8 mouse cellular contexts compared by ENCODE assay signal in the genomic region with DNA sequence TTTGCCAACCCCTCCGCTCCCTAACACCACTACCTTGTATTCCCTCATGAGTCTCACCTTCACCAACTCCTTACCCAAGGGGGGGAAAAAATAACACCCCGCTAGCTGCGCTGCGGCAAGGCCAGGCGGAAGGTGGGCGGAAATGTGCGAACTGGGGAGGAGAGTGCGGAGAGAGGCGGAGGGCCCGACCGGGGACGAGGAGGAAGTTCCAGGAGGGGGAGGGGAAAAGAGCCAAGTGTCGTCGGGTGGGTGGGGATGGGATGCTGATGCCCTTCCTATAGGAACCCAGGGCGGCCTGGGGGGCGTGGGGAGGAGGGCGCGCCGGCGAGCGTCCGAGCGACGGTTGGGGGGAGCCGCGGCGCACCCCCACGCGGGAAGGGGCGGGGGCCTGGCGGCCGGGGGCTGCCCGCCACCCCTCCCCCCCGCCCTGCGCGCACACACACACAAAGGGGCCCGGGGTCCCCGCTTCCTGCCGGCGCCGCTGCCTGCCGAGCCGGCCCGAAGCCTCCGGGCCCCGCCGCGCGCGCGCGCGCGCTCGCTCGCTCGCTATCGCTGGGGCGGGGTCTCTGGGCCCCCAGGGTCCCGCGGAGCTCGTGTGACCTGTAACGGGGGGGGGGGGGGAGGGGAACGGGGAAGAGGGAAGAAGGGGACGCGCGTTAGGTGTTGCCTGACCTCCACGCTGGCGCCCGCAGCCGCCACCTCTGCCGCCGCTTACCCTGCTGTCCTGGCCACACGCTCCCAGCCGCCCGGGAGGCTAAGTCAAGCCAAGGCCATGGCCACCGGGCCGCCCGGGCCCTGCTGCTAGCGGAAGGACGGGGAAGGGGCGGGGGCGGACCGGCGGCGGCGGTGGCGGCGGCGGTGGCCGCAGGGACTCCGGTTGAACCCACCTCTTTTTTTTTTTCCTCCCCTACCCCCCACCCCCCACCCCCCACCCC. TPM values are rescaled to one million over a fixed set of nuclear protein-coding genes. Genes with fewer than 3 reads are reported as not detected.
DNase-seq lines count a peak whose midpoint lies in the region; ATAC-seq and TF ChIP-seq lines count a peak whose summit lies in the region.

Gene Rap2c, minus strand, starts transcription at position 168 of the 935 bp plus-strand sequence.

- peak within 1 kb of the TSS; percentile 88 for H3K9ac ChIP-seq in embryonic facial prominence, embryonic 14.5 days (ENCODE audit: low read depth, low read length)
- H3K9ac ChIP-seq in kidney, embryonic 14.5 days (ENCODE audit: low read depth, low read length) = peak within 1 kb of the TSS; percentile 78
- H3K9ac ChIP-seq in midbrain, postnatal 0 days (replicated peaks; ENCODE audit: low read length, poor library complexity, severe bottlenecking) = peak within 1 kb of the TSS; percentile 84

- peak; percentile 85 for DNase-seq in CD4-positive helper T cell, adult 2 months (ENCODE audit: low read depth, low spot score)
- peak; percentile 19 to 33 for DNase-seq in adrenal gland, postnatal 4 days (ENCODE audit: low spot score in 2 of 2)
- DNase-seq in embryonic facial prominence, embryonic 14.5 days (ENCODE audit: low spot score) = peak; percentile 92
- DNase-seq in heart, embryonic 10.5 days (ENCODE audit: low spot score) = peak; percentile 90
- peak; percentile 79 for DNase-seq in liver
- peak; percentile 72 for DNase-seq in midbrain, postnatal 0 days (ENCODE audit: low spot score)
- DNase-seq in spleen, postnatal 4 days (ENCODE audit: low spot score in 2 of 2) = peak; percentile 63 to 79

- WGBS in embryonic facial prominence, embryonic 14.5 days = 26% methylated on average over 13 of the region's 92 CpGs
- WGBS in heart, embryonic 10.5 days = 23% methylated on average over 16 of the region's 92 CpGs
- 29% methylated on average over 29 of the region's 92 CpGs for WGBS in kidney, embryonic 14.5 days
- WGBS in midbrain, postnatal 0 days = 12% methylated on average over 9 of the region's 92 CpGs

- no peaks in the 10 kb centered on the region for H3K4me1 ChIP-seq in embryonic facial prominence, embryonic 14.5 days (ENCODE audit: control insufficient read depth, insufficient read depth, low read length)
- H3K4me1 ChIP-seq in heart, embryonic 10.5 days = no peaks in the 10 kb centered on the region; the same call in 1 of the 2 replicates
- no peaks in the 10 kb centered on the region for H3K4me1 ChIP-seq in kidney, embryonic 14.5 days (ENCODE audit: control insufficient read depth, insufficient read depth, low read length)
- no peaks in the 10 kb centered on the region for H3K4me1 ChIP-seq in midbrain, postnatal 0 days (ENCODE audit: insufficient read depth, low read length)

- no peaks in the 10 kb centered on the region for H3K27me3 ChIP-seq in embryonic facial prominence, embryonic 14.5 days (replicated peaks; ENCODE audit: control insufficient read depth, insufficient read depth, low read length)
- H3K27me3 ChIP-seq in heart, embryonic 10.5 days (ENCODE audit: insufficient read depth, poor library complexity, severe bottlenecking) = no peaks in the 10 kb centered on the region
- H3K27me3 ChIP-seq in kidney, embryonic 14.5 days (ENCODE audit: control insufficient read depth, insufficient read depth, low read length) = no peaks in the 10 kb centered on the region
- no peaks in the 10 kb centered on the region for H3K27me3 ChIP-seq in midbrain, postnatal 0 days (ENCODE audit: insufficient read depth, low read length)

- ATAC-seq in embryonic facial prominence, embryonic 14.5 days (ENCODE audit: low read depth) = peak; percentile 83
- ATAC-seq in kidney, embryonic 14.5 days (ENCODE audit: low FRiP score, low TSS enrichment) = peak; percentile 90
- ATAC-seq in midbrain, postnatal 0 days (ENCODE audit: low FRiP score) = peak; percentile 86

- peak within 1 kb of the TSS; percentile 97 for H3K27ac ChIP-seq in embryonic facial prominence, embryonic 14.5 days (replicated peaks; ENCODE audit: low read depth, low read length)
- peak within 1 kb of the TSS; percentile 96 for H3K27ac ChIP-seq in heart, embryonic 10.5 days
- H3K27ac ChIP-seq in kidney, embryonic 14.5 days (ENCODE audit: low read depth, low read length) = peak within 1 kb of the TSS; percentile 92
- H3K27ac ChIP-seq in midbrain, postnatal 0 days (ENCODE audit: low read depth, low read length) = peak within 1 kb of the TSS; percentile 78

- peak within 1 kb of the TSS; percentile 55 for H3K4me3 ChIP-seq in embryonic facial prominence, embryonic 14.5 days (ENCODE audit: low read depth, low read length)
- peak within 1 kb of the TSS; percentile 65 for H3K4me3 ChIP-seq in heart, embryonic 10.5 days
- H3K4me3 ChIP-seq in kidney, embryonic 14.5 days (ENCODE audit: low read length) = peak within 1 kb of the TSS; percentile 55
- peak within 1 kb of the TSS; percentile 53 for H3K4me3 ChIP-seq in midbrain, postnatal 0 days (ENCODE audit: low read depth, low read length)

- peak within 1 kb of the TSS; percentile 58 for H3K4me2 ChIP-seq in embryonic facial prominence, embryonic 14.5 days (ENCODE audit: low read depth, low read length)
- H3K4me2 ChIP-seq in kidney, embryonic 14.5 days (replicated peaks; ENCODE audit: low read depth, low read length) = peak within 1 kb of the TSS; percentile 44
- H3K4me2 ChIP-seq in midbrain, postnatal 0 days (ENCODE audit: low read depth, low read length, poor library complexity, severe bottlenecking) = peak within 1 kb of the TSS; percentile 55

- no peak for TF ChIP-seq CTCF in midbrain, postnatal 0 days (IDR thresholded peaks at IDR 0.05)

- peaks cover 5% of the 10 kb centered on the region; the same call in 1 of the 2 replicates for H3K36me3 ChIP-seq in embryonic facial prominence, embryonic 14.5 days (ENCODE audit: control insufficient read depth, insufficient read depth, low read length)
- H3K36me3 ChIP-seq in heart, embryonic 10.5 days = peaks cover 10% of the 10 kb centered on the region; the same call in 1 of the 2 replicates
- H3K36me3 ChIP-seq in kidney, embryonic 14.5 days (ENCODE audit: control insufficient read depth, insufficient read depth, low read length) = 0 out of 2 replicates have a peak, but pooled peaks cover 2% of the 10 kb centered on the region
- no peaks in the 10 kb centered on the region for H3K36me3 ChIP-seq in midbrain, postnatal 0 days (ENCODE audit: insufficient read depth, low read length)

- H3K9me3 ChIP-seq in embryonic facial prominence, embryonic 14.5 days (ENCODE audit: control insufficient read depth, low read length) = no peaks in the 10 kb centered on the region
- no peaks in the 10 kb centered on the region for H3K9me3 ChIP-seq in heart, embryonic 10.5 days
- no peaks in the 10 kb centered on the region for H3K9me3 ChIP-seq in kidney, embryonic 14.5 days (ENCODE audit: control insufficient read depth, low read length)
- no peaks in the 10 kb centered on the region for H3K9me3 ChIP-seq in midbrain, postnatal 0 days (ENCODE audit: low read length)

RNA-seq across cellular contexts. Expression of gene Rap2c, which starts in this region (rescaled TPM):
- 10 to 100 TPM; 32.0 to 34.1 TPM for total RNA-seq in adrenal gland, postnatal 4 days (2021)
- 36.0 and 38.0 TPM in 2 replicates for polyA plus RNA-seq in embryonic facial prominence, embryonic 14.5 days (2014; fragmentation: Nextera tagmentation; extraction: Ambion mirVana)
- 29.3 and 33.3 TPM in 2 replicates for polyA plus RNA-seq in heart, embryonic 10.5 days (2016; fragmentation: Nextera tagmentation; extraction: Ambion mirVana)
- 19.5 and 21.6 TPM in 2 replicates for polyA plus RNA-seq in kidney, embryonic 14.5 days (2014; fragmentation: Nextera tagmentation; extraction: Ambion mirVana)
- total RNA-seq in midbrain, postnatal 0 days (2014; rRNA removed) = 20.9 and 22.8 TPM in 2 replicates
- 8.5 and 10.0 TPM in 2 replicates for polyA plus RNA-seq in midbrain, postnatal 0 days (2015; fragmentation: Nextera tagmentation; extraction: Ambion mirVana)

Comparison
In these comparisons a context has a peak if more than half of its experiments do, and no peak if none do; other contexts are left out.
1. Peak in every context shown above with its lines: DNase-seq, ATAC-seq, H3K4me3 ChIP-seq and H3K27ac ChIP-seq.
2. DNase-seq: peak in every context shown above with its lines; median percentile 92 in embryonic facial prominence, embryonic 14.5 days; 90 in heart, embryonic 10.5 days; 85 in CD4-positive helper T cell, adult 2 months; 79 in liver; 72 in midbrain, postnatal 0 days; 71 in spleen, postnatal 4 days; 26 in adrenal gland, postnatal 4 days.